Mouse (Mus musculus): ENCODE measurements around the gene Zscan20. TPM values are rescaled to one million over a fixed set of nuclear protein-coding genes. Genes with fewer than 3 reads are reported as not detected.

Gene Zscan20
- total RNA-seq, 2 experiments from 2014 or later, result 1.3 TPM; not detected in 1

Other genes starting within 250 kb of the Zscan20 start
- not detected in 2 replicates for gene Tlr12, start 8.5 kb upstream of the Zscan20 start, total RNA-seq (2015; ENCODE audit: low replicate concordance)
- 1.7 TPM in 1 of 2 replicates, not detected in the other for gene Tlr12, start 8.5 kb upstream of the Zscan20 start, total RNA-seq (2017; ENCODE audit: low replicate concordance)
- 16.3 and 26.7 TPM in 2 replicates for gene Phc2, start 44.6 kb upstream of the Zscan20 start, total RNA-seq (2015; ENCODE audit: low replicate concordance)
- gene Phc2, start 44.6 kb upstream of the Zscan20 start, total RNA-seq (2017; ENCODE audit: low replicate concordance), result 2.6 and 7.8 TPM in 2 replicates
- not detected in 2 replicates for gene A3galt2, start 145.3 kb upstream of the Zscan20 start, total RNA-seq (2015; ENCODE audit: low replicate concordance)
- gene A3galt2, start 145.3 kb upstream of the Zscan20 start, total RNA-seq (2017; ENCODE audit: low replicate concordance), result 0.08 TPM in 1 of 2 replicates, not detected in the other
- 8.6 and 10.5 TPM in 2 replicates for gene Zfp362, start 195.9 kb upstream of the Zscan20 start, total RNA-seq (2015; ENCODE audit: low replicate concordance)
- gene Zfp362, start 195.9 kb upstream of the Zscan20 start, total RNA-seq (2017; ENCODE audit: low replicate concordance), result 0.08 and 0.26 TPM in 2 replicates